Mouse (Mus musculus) left cerebral cortex, adult 8-10 months (tissue): ENCODE measurements around the gene Adck1. TPM values are rescaled to one million over a fixed set of nuclear protein-coding genes. Genes with fewer than 3 reads are reported as not detected.
"Not testable (repeated sequence)": the region's sequence is repeated elsewhere in the genome, so short reads cannot be mapped to it uniquely, and the experiment has no call there.

Experiments
- DNase-seq, 2 experiments: peaks; one replicate each; pipeline ENCODE4 v3.0.0; 2022; ENCODE audit warnings: low spot score in 2 of 2
- total RNA-seq, 4 experiments: library from RNA; stranded (reverse); gene quantifications; 2 replicates each; pipeline ENCODE4 v1.2.4; 2022

Adck1 gene
- total RNA-seq = 10 to 100 TPM; 38.1 to 41.4 (median 39.5) TPM

- peak; percentile 84 to 93 for DNase-seq
Observed at GRCm38 (mm10) chr12:88360441-88361119, at the start of gene Adck1. Gene Adck1, plus strand, starts transcription at chr12:88360554.

DNA sequence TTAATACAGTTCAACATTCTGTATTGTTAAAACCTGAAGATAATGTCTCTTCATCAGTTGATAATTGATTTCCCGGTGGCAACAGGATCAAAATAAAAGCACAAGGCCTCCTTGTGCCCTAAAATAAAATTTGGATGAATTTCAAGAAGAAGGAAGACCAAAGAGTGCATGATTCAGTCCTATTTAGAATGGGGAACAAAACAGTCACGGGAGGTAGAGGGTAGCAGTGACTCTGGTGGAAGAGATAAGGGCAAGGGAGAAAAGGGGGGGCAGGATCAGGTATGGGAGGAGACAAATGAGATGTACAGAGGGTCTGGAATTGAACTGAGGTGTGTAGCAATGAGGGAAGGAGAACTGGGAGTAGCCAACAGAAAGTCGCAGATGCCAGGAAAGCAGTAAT lies 45.8 kb upstream of the Adck1 start:
- no peak for DNase-seq

- DNase-seq = not testable (repeated sequence)
Observed at GRCm38 (mm10) chr12:88323926-88324325, 36.4 kb upstream of the Adck1 start, which contains the start of gene Gm5039. Gene Gm5039, minus strand, starts transcription at chr12:88324026.

DNA sequence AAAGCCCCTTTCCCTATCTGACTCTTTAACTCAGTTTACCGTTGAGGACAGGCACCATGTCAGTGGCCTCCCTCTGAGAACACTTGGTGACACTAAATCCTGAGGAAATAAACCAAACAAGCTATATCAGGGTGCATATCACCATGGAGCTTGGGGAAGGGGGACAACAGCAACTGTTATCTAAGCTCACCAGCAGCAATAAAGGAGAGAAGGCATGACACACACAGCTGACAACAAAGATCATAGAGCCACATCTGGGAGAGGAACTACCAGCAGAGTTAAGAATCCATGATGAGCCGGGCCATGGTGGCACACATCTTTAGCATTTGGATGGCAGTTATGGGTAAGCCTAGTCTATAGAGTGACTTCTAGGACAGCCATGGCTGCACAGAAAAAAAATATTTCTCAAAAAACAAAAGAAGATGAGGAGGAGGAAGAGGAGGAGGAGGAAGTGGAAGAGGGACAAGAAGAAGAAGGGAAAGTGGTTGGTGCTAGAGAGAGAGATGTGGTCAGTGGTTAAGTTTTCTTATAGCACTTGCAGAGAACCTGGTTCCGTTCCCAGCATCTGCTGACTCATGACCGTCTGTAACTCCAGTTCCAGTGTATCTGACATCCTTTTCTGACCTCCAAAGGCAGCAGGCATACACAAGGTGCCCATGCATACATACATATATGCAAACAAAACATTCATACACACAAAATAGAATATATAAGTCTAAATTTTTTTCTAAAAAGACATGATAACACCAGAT lies 23.5 kb upstream of the Adck1 start:
- DNase-seq = not testable (repeated sequence)

DNA sequence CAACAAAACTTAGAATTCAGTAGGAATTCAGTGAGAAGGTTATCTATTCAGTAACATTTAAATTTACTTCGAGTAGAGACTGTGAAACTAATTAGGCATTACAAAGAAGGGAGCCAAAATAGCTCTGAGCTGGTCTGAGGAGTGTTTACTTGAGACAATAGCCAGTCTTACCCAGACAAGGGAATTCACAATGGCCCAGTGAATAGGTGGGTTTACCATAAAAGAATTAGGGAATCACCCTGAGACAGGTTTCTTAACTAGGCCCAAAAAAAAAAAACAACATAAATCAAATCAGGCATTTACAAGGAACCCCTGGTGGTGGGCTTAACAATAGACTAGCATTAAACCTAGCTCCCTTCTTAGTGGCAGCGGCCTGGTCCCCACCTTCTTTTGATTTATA lies 19.1 kb upstream of the Adck1 start:
- DNase-seq = not testable (repeated sequence)

DNA sequence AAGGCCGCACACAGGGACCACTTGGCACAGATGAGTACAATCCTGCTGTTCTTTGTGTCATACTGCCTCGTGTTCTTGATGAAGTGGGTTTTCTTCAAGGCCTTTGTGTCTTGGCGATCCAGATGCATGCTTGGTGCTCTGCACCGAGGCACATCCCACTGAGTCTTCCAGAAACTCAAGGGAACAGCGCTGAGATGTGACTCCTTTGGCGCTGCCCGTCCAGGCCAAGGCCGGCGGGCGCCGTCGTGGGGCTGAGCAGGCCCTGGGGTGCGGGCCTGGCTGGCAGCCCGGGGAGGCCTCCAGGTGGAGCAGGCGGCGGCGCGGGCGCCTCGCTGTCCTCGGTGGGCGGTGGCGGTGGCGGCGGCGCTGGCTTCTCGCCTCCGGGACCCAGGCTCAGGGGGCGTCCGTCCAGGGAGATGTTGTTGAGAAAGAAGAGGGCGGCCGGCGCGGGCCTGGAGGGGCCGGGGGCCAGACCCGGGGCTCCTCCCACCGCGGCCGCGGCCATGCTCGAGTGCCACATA lies 6.1 kb upstream of the Adck1 start:
- no peak for DNase-seq

DNA sequence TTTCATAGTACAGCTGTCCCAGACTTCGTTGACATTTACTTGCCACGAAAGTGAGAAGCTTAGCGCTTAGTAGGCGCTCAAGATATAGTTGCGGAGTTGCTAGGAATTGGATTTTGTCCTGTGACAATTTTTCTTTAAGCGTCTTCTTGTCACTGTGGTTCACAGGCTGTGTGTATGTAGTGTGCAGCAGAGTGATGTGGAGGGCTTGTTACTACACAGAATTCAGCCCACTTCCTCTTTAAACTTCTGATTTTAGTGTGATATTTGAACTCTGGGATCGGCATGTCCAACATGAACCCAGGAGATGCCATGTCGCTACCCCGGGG lies 729 bp downstream of the Adck1 start:
- no peak for DNase-seq

DNA sequence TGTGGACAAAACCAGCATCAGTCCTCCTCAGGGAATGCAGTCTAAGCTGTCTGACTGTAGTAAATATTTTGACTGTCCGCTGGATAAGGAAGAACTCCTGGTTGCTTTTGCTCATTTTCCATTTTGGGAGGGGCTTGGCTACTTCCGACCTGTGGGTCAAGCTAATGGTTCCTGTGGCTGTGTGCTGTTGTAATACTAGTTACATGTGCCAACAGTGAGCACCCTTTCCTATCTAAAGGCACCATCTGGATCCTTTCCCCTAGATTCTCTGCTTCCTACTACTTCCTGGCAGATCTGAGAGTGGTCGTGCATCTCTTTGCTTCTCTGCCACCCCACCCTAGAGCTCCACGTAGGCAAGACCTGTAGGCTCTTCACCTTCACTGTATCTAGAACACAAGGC lies 7.3 kb downstream of the Adck1 start:
- DNase-seq = no peak

- DNase-seq = no peak
Observed at GRCm38 (mm10) chr12:88368618-88369017, 8.3 kb downstream of the Adck1 start.

- DNase-seq = not testable (repeated sequence)
Observed at GRCm38 (mm10) chr12:88369690-88370089, 9.3 kb downstream of the Adck1 start.

GRCm38 (mm10) chr12:88370321-88370720 lies 10.0 kb downstream of the Adck1 start:
- DNase-seq = not testable (repeated sequence)

DNA sequence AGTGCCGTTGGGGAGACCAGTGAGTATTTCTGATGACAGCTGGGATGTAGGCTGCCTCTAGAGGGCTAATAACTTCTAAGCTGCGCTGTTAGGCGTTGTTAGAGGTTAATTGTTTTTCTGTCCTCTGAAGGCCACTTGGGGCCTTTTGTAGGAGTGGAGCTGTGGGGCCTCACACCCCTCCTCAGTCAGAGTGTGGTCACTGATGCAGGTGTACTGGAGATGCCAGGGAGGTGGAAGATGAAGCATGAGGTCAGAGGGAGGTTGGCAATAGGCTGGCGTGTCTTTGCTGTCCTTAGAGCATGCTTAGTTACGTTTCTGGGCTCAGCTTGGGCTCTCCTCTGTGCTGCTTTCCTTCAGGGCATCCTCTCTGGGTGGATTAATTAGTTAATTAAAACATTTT lies 11.7 kb downstream of the Adck1 start:
- DNase-seq = no peak

- no peak for DNase-seq
Observed at GRCm38 (mm10) chr12:88376820-88377219, 16.5 kb downstream of the Adck1 start.

- no peak for DNase-seq
Observed at GRCm38 (mm10) chr12:88378256-88378655, 17.9 kb downstream of the Adck1 start.

- DNase-seq = no peak
Observed at GRCm38 (mm10) chr12:88388832-88389231, 28.5 kb downstream of the Adck1 start.

GRCm38 (mm10) chr12:88398658-88399057 lies 38.3 kb downstream of the Adck1 start:
- DNase-seq = no peak

- no peak for DNase-seq
Observed at GRCm38 (mm10) chr12:88403541-88403940, 43.2 kb downstream of the Adck1 start.

DNA sequence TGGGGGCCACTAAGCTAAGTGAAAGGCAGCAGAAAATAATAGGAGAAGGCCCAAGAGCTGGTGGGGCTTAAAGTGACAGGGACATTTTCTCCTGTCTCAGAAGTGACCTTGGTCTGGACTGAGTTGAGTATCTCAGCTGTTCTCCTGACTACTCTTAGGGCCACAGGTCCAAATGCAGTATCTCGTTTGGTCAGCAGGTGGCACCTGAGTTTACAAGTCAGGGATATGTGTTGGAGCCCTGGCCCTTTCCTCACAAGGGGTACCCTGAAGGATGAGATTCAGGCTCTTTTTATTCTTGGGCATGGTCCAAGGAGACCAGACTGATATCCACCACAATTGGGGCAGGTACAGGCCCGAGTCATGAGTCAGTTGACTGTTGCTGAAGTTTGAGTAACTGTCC lies 44.8 kb downstream of the Adck1 start:
- DNase-seq = peak; percentile 39 to 77

DNA sequence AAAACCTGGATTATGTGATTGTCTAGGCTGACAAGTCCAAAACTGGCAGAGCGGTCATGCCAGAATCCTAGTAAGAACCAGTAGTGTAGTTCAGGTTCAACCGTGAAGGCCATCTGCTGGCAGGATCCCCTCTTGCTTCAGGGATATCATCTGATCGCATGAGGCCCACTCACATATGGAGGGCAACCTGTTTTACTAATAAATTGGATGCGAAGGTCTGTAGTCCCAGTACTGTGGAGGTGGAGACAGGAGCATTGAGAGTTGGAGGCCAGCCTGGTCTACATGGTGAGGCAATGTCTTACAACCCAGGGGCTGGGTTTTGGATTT lies 47.6 kb downstream of the Adck1 start:
- no peak for DNase-seq

- DNase-seq = no peak
Observed at GRCm38 (mm10) chr12:88408323-88409047, 48.1 kb downstream of the Adck1 start.

- no peak for DNase-seq
Observed at GRCm38 (mm10) chr12:88413239-88413638, 52.9 kb downstream of the Adck1 start.

DNA sequence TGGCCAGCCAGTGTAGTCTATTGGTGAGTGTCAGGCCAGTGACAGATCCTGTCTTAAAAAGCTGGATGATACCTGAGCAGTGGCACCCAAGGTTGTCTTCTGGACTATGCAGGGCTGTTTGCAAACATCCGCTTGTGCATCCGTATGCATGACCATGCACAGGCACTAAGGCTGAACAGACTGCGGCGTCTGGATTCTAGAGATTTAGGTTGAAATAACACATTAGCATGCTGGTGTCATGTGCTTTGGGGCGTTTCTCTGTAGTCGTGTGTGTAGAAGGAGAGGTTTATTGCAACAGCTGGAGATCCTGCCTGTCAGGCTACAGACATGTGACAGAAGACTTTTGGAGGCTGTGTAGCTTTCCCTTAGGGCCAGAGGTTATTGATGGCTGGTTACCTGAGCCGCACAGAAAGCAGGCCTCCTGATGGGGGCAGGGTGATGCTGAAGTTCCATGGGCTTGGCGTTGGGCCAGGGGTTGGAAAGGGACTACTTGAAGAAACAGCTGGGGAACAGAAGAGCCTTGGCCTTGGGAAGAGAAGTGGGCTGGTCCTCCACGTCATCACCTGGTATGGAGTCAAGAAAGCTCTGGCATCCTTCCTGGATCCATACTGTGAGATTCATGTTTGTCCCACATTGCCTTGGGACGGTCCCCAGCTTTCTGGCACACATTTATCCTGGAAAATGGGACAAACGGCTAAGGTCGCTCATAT lies 59.7 kb downstream of the Adck1 start:
- no peak for DNase-seq
